Mouse (Mus musculus) embryonic facial prominence, embryonic 10.5 days (tissue): Measurements from ENCODE around the gene Cep162. TPM values are rescaled to one million over a fixed set of nuclear protein-coding genes. Genes with fewer than 3 reads are reported as not detected.

Source experiments
- DNase-seq: peaks from one replicate; pipeline ENCODE4 v3.0.0-alpha.2; 2017; ENCODE audit warnings: low spot score
- H3K27ac ChIP-seq: fragments of 300-500 bp; sonication (generic); replicated peaks from 2 replicates; pipeline ENCODE4 v1.5.1; 2016; ENCODE audit warnings: mild to moderate bottlenecking
- H3K27me3 ChIP-seq: fragments of 300-500 bp; sonication (generic); replicated peaks from 2 replicates; pipeline ENCODE4 v1.6.1; 2016; ENCODE audit warnings: low read depth, mild to moderate bottlenecking; ENCODE audit not compliant: poor library complexity, severe bottlenecking
- H3K36me3 ChIP-seq: fragments of 300-500 bp; sonication (generic); replicated peaks from 2 replicates; pipeline ENCODE4 v1.6.1; 2016; ENCODE audit warnings: mild to moderate bottlenecking, moderate library complexity
- H3K4me1 ChIP-seq: fragments of 300-500 bp; sonication (generic); 2 replicates; pipeline ENCODE4 v1.6.1; 2016
- H3K4me3 ChIP-seq: fragments of 300-500 bp; sonication (generic); 2 replicates; pipeline ENCODE4 v1.5.1; 2016; ENCODE audit warnings: mild to moderate bottlenecking, moderate library complexity
- H3K9me3 ChIP-seq: fragments of 300-500 bp; sonication (generic); 2 replicates; pipeline ENCODE4 v1.6.1; 2016; ENCODE audit warnings: mild to moderate bottlenecking
- WGBS: fragments of 180-500 bp; shearing (Covaris S2); methylation state at CpG from one replicate; pipeline ENCODE4 v1.1.7; 2016; 5-methylcytosine and 5-hydroxymethylcytosine counted together
- polyA plus RNA-seq: library from polyadenylated mRNA; unstranded; fragments of >200 nt; fragmentation: Nextera tagmentation; extraction: Ambion mirVana; gene quantifications from 2 replicates; pipeline ENCODE4 v1.2.1, GENCODE M21; 2016

Cep162 gene
- polyA plus RNA-seq, 1 experiment from 2014 or later: 9.1 TPM

GRCm38 (mm10) chr9:87146400-87146799, 108.9 kb downstream of the Cep162 start:
- no peak overlapping the region for H3K27ac ChIP-seq
- no peak overlapping the region for H3K4me3 ChIP-seq
- H3K36me3 ChIP-seq: no peaks in the 10 kb centered on the region
- H3K9me3 ChIP-seq: no peaks in the 10 kb centered on the region
- H3K27me3 ChIP-seq: peaks cover 42% of the 10 kb centered on the region
- 86% methylated on average over 4 of the region's 4 CpGs for WGBS
- DNase-seq: no peak
- peaks cover 18% of the 10 kb centered on the region for H3K4me1 ChIP-seq

GRCm38 (mm10) chr9:87145671-87146070, 109.7 kb downstream of the Cep162 start:
- 29% methylated on average over 11 of the region's 11 CpGs for WGBS
- Histone ChIP-seq H3K4me3 (peak overlapping the region; percentile 47; the same call in 1 of the 2 replicates), H3K27ac (no peak overlapping the region), H3K36me3 (no peaks in the 10 kb centered on the region), H3K27me3 (peaks cover 42% of the 10 kb centered on the region), H3K9me3 (no peaks in the 10 kb centered on the region), H3K4me1 (peaks cover 18% of the 10 kb centered on the region)
- DNase-seq: no peak

- peaks cover 42% of the 10 kb centered on the region for H3K27me3 ChIP-seq
- H3K4me3 ChIP-seq: peak overlapping the region; percentile 47
- H3K9me3 ChIP-seq: no peaks in the 10 kb centered on the region
- H3K27ac ChIP-seq: no peak overlapping the region
- no peaks in the 10 kb centered on the region for H3K36me3 ChIP-seq
- peak; percentile 47 for DNase-seq
- H3K4me1 ChIP-seq: peaks cover 20% of the 10 kb centered on the region
- WGBS: 1% methylated on average over 15 of the region's 15 CpGs
These were observed 110.2 kb downstream of the Cep162 start for GRCm38 (mm10) chr9:87145180-87145579.

- Histone ChIP-seq H3K4me3 (peak overlapping the region; percentile 47), H3K27me3 (peaks cover 42% of the 10 kb centered on the region), H3K9me3 (no peaks in the 10 kb centered on the region), H3K36me3 (no peaks in the 10 kb centered on the region), H3K27ac (no peak overlapping the region), H3K4me1 (peaks cover 21% of the 10 kb centered on the region)
- 3% methylated on average over 19 of the region's 19 CpGs for WGBS
- no peak for DNase-seq
These were observed 110.8 kb downstream of the Cep162 start for GRCm38 (mm10) chr9:87144532-87144931.

GRCm38 (mm10) chr9:87144106-87144505, 111.2 kb downstream of the Cep162 start, which contains the start of gene Mrap2:
Mrap2 (plus strand) TSS chr9:87144306.
- Histone ChIP-seq H3K27ac (no peak within 1 kb of the TSS), H3K9me3 (no peaks in the 10 kb centered on the region), H3K27me3 (peaks cover 42% of the 10 kb centered on the region), H3K36me3 (no peaks in the 10 kb centered on the region), H3K4me1 (peaks cover 21% of the 10 kb centered on the region), H3K4me3 (peak within 1 kb of the TSS; percentile 47)
- peak; percentile 83 for DNase-seq
- WGBS: under 1% methylated on average over 29 of the region's 29 CpGs

GRCm38 (mm10) chr9:87143076-87143475, 112.3 kb downstream of the Cep162 start:
- no peak for DNase-seq
- Histone ChIP-seq H3K9me3 (no peaks in the 10 kb centered on the region), H3K27ac (no peak overlapping the region), H3K36me3 (no peaks in the 10 kb centered on the region), H3K4me3 (no peak overlapping the region), H3K4me1 (peaks cover 21% of the 10 kb centered on the region), H3K27me3 (peaks cover 42% of the 10 kb centered on the region)
- WGBS: 87% methylated on average over 3 of the region's 3 CpGs

Other genes starting within 250 kb of the Cep162 start
- gene Ripply2, start 240.0 kb downstream of the Cep162 start, polyA plus RNA-seq: 0.67 TPM in 1 of 2 replicates, not detected in the other
- gene Cyb5r4, start 233.5 kb downstream of the Cep162 start, polyA plus RNA-seq: 70.9 and 72.8 TPM in 2 replicates
- gene Mrap2, start 111.2 kb downstream of the Cep162 start, polyA plus RNA-seq: 0.13 TPM in 1 of 2 replicates, not detected in the other